Mouse (Mus musculus): ENCODE results near the gene Il12rb2. TPM values are rescaled to one million over a fixed set of nuclear protein-coding genes. Genes with fewer than 3 reads are reported as not detected.

Il12rb2 gene
- total RNA-seq (2021) (under 1 TPM; 0.10 to 0.32 TPM), polyA plus RNA-seq (2012; rRNA removed) (0.03 and 0.21 TPM in 2 replicates)
- long read RNA-seq, partial matches to known transcripts, result 0 of 1 reads
- long read RNA-seq, other reads (novel, unspliced or antisense), result 0 of 1 reads

- DNase-seq, result peak; percentile 10
Measured at GRCm38 (mm10) chr6:67375982-67376391, at the start of gene Il12rb2. Gene Il12rb2 (minus strand): TSS chr6:67376188.

GRCm38 (mm10) chr6:67421761-67422160 lies 45.8 kb upstream of the Il12rb2 start:
- DNase-seq, result no peak

- no peak for DNase-seq
Measured at GRCm38 (mm10) chr6:67416557-67416956, 40.6 kb upstream of the Il12rb2 start.

GRCm38 (mm10) chr6:67415276-67415675 lies 39.3 kb upstream of the Il12rb2 start:
- no peak for DNase-seq

- no peak for DNase-seq
Measured at GRCm38 (mm10) chr6:67413378-67413777, 37.4 kb upstream of the Il12rb2 start.

GRCm38 (mm10) chr6:67405281-67405682 lies 29.3 kb upstream of the Il12rb2 start:
- DNase-seq, result no peak

GRCm38 (mm10) chr6:67399551-67399950 lies 23.6 kb upstream of the Il12rb2 start:
- no peak for DNase-seq

GRCm38 (mm10) chr6:67365785-67366184 lies 10.2 kb downstream of the Il12rb2 start:
- DNase-seq, result no peak

GRCm38 (mm10) chr6:67348065-67348464 lies 27.9 kb downstream of the Il12rb2 start:
- no peak for DNase-seq

- DNase-seq, result no peak
Measured at GRCm38 (mm10) chr6:67339494-67339893, 36.5 kb downstream of the Il12rb2 start.

GRCm38 (mm10) chr6:67337943-67338342 lies 38.0 kb downstream of the Il12rb2 start:
- no peak for DNase-seq

GRCm38 (mm10) chr6:67323788-67324187 lies 52.2 kb downstream of the Il12rb2 start:
- no peak for DNase-seq

GRCm38 (mm10) chr6:67318451-67318850 lies 57.5 kb downstream of the Il12rb2 start:
- DNase-seq, result peak; percentile 62

- no peak for DNase-seq
Measured at GRCm38 (mm10) chr6:67317827-67318338, 58.1 kb downstream of the Il12rb2 start.

- no peak for DNase-seq
Measured at GRCm38 (mm10) chr6:67317068-67317467, 58.9 kb downstream of the Il12rb2 start.

- DNase-seq, result no peak
Measured at GRCm38 (mm10) chr6:67314697-67315096, 61.3 kb downstream of the Il12rb2 start.

- no peak for DNase-seq
Measured at GRCm38 (mm10) chr6:67309752-67310151, 66.2 kb downstream of the Il12rb2 start.

GRCm38 (mm10) chr6:67308994-67309393 lies 67.0 kb downstream of the Il12rb2 start:
- DNase-seq, result no peak

- no peak for DNase-seq
Measured at GRCm38 (mm10) chr6:67303210-67303609, 72.8 kb downstream of the Il12rb2 start.

- no peak for DNase-seq
Measured at GRCm38 (mm10) chr6:67302471-67302870, 73.5 kb downstream of the Il12rb2 start.

GRCm38 (mm10) chr6:67301230-67301629 lies 74.8 kb downstream of the Il12rb2 start:
- no peak for DNase-seq

- DNase-seq, result no peak
Measured at GRCm38 (mm10) chr6:67300710-67301163, 75.3 kb downstream of the Il12rb2 start.

- DNase-seq, result no peak
Measured at GRCm38 (mm10) chr6:67300300-67300699, 75.7 kb downstream of the Il12rb2 start.

- DNase-seq, result no peak
Measured at GRCm38 (mm10) chr6:67298742-67299141, 77.2 kb downstream of the Il12rb2 start.
